Mouse (Mus musculus) frontal cortex, postnatal 36 days (tissue): ENCODE measurements at regions not wholly inside any gene's neighbourhood (a gene's known extent, or its start where the extent isn't known, plus 50 kb on each side); places are given as distances from the start of the nearest gene placed in this dataset.
A peak's percentile ranks its signal among the peaks of the same experiment; 100 is the strongest.

Source experiments
- DNase-seq, 2 experiments: peaks; one replicate each; pipeline ENCODE4 v3.0.0; 2022; ENCODE audit warnings: low spot score in 2 of 2

GRCm38 (mm10) chr15:67470036-67470435 lies 969.3 kb upstream of the Lrrc6 start:
- DNase-seq = no peak

GRCm38 (mm10) chr15:67467404-67468345 lies 967.0 kb upstream of the Lrrc6 start:
- no peak for DNase-seq

- DNase-seq = no peak
Observed at GRCm38 (mm10) chr15:67462863-67463262, 962.2 kb upstream of the Lrrc6 start.

GRCm38 (mm10) chr15:67460384-67460783 lies 959.7 kb upstream of the Lrrc6 start:
- no peak for DNase-seq

- DNase-seq = peak; percentile 22 to 45
Observed at GRCm38 (mm10) chr15:67434284-67434683, 933.6 kb upstream of the Lrrc6 start.

GRCm38 (mm10) chr15:67423922-67424321 lies 923.2 kb upstream of the Lrrc6 start:
- DNase-seq = no peak

- DNase-seq = no peak
Observed at GRCm38 (mm10) chr15:67422277-67422953, 921.7 kb upstream of the Lrrc6 start.

- no peak for DNase-seq
Observed at GRCm38 (mm10) chr15:67420776-67421175, 920.1 kb upstream of the Lrrc6 start.

GRCm38 (mm10) chr15:67419733-67420132 lies 919.0 kb upstream of the Lrrc6 start:
- DNase-seq = peak in 1 of 2 experiments; percentile 12

GRCm38 (mm10) chr15:67417742-67418163 lies 917.0 kb upstream of the Lrrc6 start:
- no peak for DNase-seq

- DNase-seq = no peak
Observed at GRCm38 (mm10) chr15:67415840-67416239, 915.1 kb upstream of the Lrrc6 start.

GRCm38 (mm10) chr15:67414371-67414930 lies 913.7 kb upstream of the Lrrc6 start:
- DNase-seq = no peak

- DNase-seq = no peak
Observed at GRCm38 (mm10) chr15:67413581-67413980, 912.9 kb upstream of the Lrrc6 start.

- DNase-seq = no peak
Observed at GRCm38 (mm10) chr15:67412394-67412793, 911.7 kb upstream of the Lrrc6 start.

GRCm38 (mm10) chr15:67411657-67412056 lies 910.9 kb upstream of the Lrrc6 start:
- no peak for DNase-seq

GRCm38 (mm10) chr15:67410012-67410411 lies 909.3 kb upstream of the Lrrc6 start:
- DNase-seq = no peak

- DNase-seq = no peak
Observed at GRCm38 (mm10) chr15:67408871-67409559, 908.3 kb upstream of the Lrrc6 start.

GRCm38 (mm10) chr15:67407244-67407643 lies 906.5 kb upstream of the Lrrc6 start:
- no peak for DNase-seq

GRCm38 (mm10) chr15:67405523-67405922 lies 904.8 kb upstream of the Lrrc6 start:
- DNase-seq = no peak

- no peak for DNase-seq
Observed at GRCm38 (mm10) chr15:67405011-67405410, 904.3 kb upstream of the Lrrc6 start.

- no peak for DNase-seq
Observed at GRCm38 (mm10) chr15:67402310-67402709, 901.6 kb upstream of the Lrrc6 start.

- no peak for DNase-seq
Observed at GRCm38 (mm10) chr15:67397269-67397668, 896.6 kb upstream of the Lrrc6 start.
